Mouse (Mus musculus) left cerebral cortex, postnatal 36 days (tissue): ENCODE measurements around the gene Acp1. TPM values are rescaled to one million over a fixed set of nuclear protein-coding genes. Genes with fewer than 3 reads are reported as not detected.

Experiments
- DNase-seq, 2 experiments: peaks; one replicate each; pipeline ENCODE4 v3.0.0; 2021 to 2022; ENCODE audit warnings: low spot score in 2 of 2, mixed read lengths in 1 of 2
- intact Hi-C: fragments of 180-260 bp; cut with DNase I; formaldehyde crosslinking; loops from one replicate; pipeline ENCODE4 v1.15.1; 2025
- total RNA-seq, 2 experiments: library from RNA; stranded (reverse); gene quantifications; 2 replicates each; pipeline ENCODE4 v1.2.3; 2021

Gene Acp1
- total RNA-seq = 10 to 100 TPM; 47.4 to 51.6 TPM

GRCm38 (mm10) chr12:30911261-30912047 is at the start of gene Acp1, which contains the start of gene Sh3yl1:
Gene Acp1 (minus strand): TSS chr12:30911589.
Gene Sh3yl1 (plus strand): TSS chr12:30911668.
- DNase-seq = peak; percentile 95
- intact Hi-C loops = no loop called here

DNA sequence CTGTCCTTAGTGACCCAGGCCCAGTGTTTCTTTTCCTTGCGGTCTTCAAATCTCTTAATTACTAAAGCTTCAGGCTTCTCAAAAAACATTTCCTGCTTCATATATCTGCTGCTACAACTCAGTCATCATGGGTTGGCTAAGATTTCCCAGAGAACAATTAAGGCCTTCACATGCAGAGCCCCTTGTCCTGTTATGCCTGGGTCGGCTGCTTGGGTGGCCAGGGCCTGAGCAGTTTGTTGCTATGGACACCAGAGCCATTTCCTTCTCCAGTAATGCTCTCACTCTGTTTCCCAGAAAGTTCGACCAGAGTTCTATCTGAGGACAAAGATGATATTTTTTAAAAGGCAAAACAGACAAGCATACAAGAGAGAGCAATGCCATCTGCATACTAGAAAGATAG is 32.8 kb upstream of the Acp1 start:
- intact Hi-C loops = no loop called here
- DNase-seq = no peak

GRCm38 (mm10) chr12:30943057-30943986 is 31.9 kb upstream of the Acp1 start:
- intact Hi-C loops = no loop called here
- no peak for DNase-seq

GRCm38 (mm10) chr12:30936899-30937298 is 25.5 kb upstream of the Acp1 start:
- no peak for DNase-seq
- intact Hi-C loops = no loop called here

- intact Hi-C loops = no loop called here
- no peak for DNase-seq
Measured at GRCm38 (mm10) chr12:30933299-30933698, 21.9 kb upstream of the Acp1 start.

GRCm38 (mm10) chr12:30928182-30928581 is 16.8 kb upstream of the Acp1 start:
- no peak for DNase-seq
- intact Hi-C loops = no loop called here

- DNase-seq = no peak
- intact Hi-C loops = no loop called here
Measured at GRCm38 (mm10) chr12:30922401-30922800, 11.0 kb upstream of the Acp1 start.

GRCm38 (mm10) chr12:30912840-30913239 is 1.5 kb upstream of the Acp1 start:
- intact Hi-C loops = no loop called here
- DNase-seq = no peak

GRCm38 (mm10) chr12:30912048-30912381 is 626 bp upstream of the Acp1 start:
- peak in 1 of 2 experiments; percentile 32 for DNase-seq
- intact Hi-C loops = no loop called here

GRCm38 (mm10) chr12:30910860-30911259 is 529 bp downstream of the Acp1 start:
- intact Hi-C loops = no loop called here
- DNase-seq = no peak

DNA sequence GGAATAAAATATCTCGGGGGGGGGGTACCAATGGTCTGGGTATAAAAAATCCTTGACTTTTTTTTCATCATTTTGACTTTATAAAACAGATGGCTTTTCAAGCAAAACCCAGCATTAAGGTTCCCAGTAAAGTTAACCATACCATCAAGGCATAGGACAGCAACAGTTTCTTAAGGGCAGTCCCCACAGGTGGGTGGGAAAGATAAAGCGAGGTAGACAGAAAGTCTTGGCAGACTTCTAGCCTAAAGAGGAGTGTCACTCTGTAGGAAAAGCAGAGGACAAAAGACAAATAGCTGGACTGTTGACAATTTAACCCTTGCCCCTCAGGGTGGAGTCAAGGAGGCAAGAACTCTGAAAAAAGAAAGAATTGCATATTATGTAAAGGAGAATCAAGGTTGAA is 1.5 kb downstream of the Acp1 start:
- intact Hi-C loops = no loop called here
- no peak for DNase-seq

DNA sequence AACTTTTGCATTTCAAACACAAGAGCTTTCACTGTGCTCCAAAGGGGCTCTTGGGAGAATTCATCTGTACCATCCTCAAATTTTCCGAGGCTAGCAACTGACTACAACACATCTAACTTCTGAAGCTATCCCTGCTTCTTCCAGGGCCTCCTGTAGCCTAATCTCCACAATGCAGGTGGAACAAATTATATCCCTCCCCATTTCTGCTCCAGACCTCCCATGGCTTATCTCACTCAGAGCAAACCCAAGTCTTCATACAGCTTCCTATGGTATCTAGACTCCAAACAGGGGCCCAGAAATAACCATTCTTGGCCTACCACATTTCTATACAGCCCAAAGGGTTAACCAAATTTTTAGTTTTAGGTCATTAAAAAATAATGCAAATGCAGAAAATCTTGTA is 2.7 kb downstream of the Acp1 start:
- intact Hi-C loops = no loop called here

GRCm38 (mm10) chr12:30897039-30897438 is 14.3 kb downstream of the Acp1 start:
- intact Hi-C loops = no loop called here
- DNase-seq = no peak

More for the DNA sequence above, 2.7 kb downstream of the Acp1 start:
- DNase-seq = no peak

DNA sequence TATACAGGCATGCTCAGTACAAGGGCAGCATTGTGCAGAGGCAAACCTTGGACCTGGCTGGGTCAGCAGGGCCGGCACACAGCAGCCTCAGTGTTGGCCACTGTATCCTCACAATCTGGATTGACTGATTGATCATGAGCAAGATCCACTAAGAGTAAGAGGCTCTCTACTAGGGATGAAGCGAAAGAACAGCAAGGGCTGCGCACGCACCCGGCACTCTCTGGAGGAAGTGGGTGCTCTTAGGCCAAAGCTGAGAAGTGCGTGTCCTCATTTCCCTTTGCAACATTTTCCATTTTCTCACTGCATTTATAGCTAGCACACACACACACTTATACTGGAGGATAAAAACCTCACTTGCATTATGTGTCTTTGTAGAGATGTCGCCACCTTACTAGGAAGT is 20.0 kb downstream of the Acp1 start:
- no peak for DNase-seq
- intact Hi-C loops = no loop called here

DNA sequence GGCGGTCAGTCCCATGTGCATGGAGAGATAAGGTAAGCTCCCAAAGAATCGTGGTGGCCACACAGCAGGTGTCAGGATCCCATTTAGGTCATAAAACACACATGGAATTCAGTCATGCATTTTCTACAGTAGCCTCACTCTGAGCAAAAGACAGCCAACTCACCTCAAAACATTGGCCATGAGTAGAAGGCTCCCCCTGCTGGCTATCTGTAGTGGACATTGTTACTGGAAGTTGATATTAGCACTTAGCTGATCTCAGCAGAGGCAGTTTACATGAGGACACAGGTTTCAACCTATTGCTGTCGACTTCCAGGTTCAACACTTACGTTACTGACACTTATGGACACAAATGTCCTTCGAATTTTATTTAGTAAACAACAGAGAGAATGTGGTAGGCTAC is 21.3 kb downstream of the Acp1 start:
- intact Hi-C loops = loop anchor here (1.0 kb wide), 1 partner anchor 293 kb away; no protein-coding TSS in a partner anchor
- DNase-seq = peak; percentile 22 to 56

DNA sequence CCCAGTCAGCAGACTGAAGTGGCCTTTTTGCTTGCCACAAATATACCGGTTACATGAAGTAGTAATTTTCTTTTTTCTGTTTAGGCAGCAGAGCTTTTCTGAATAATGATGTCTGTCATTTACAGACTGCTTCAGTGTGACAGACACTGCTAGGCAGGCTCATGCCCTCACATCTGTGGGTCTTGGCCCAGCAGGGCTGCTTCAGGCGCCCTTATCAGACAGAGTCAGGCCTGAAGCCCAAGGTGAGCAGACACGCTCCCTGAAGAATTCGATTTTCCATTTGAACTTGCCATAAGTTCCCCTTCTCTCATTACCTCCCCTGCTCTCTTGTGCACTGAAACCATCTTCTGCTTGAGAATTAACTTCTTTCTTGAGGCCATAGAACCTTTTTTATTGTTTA is 23.4 kb downstream of the Acp1 start:
- intact Hi-C loops = loop anchor here (10.0 kb wide), 1 partner anchor 193 kb away; no protein-coding TSS in a partner anchor
- DNase-seq = no peak

DNA sequence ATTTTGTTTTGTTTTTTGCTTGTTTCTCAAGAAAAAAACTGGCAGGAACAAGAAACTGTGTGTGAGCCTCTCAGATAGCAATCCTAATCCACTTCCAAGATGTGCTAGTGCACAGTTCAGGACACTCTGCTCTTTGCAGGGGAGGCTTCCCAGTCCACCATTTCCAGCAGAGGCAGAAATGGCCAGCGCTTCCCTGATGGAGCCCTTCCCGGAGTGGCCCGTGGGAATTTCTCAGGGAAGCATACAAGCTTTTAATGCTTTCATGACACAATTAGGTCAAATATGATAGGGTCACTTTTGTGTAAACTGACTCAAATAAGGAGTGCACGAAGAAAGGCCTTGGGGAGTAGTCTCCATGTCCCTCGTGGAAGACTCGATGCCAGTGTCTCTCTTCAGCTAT is 25.5 kb downstream of the Acp1 start:
- intact Hi-C loops = loop anchor here (10.0 kb wide), 1 partner anchor 191 kb away; no protein-coding TSS in a partner anchor

GRCm38 (mm10) chr12:30884622-30885230 is 26.7 kb downstream of the Acp1 start:
- no peak for DNase-seq
- intact Hi-C loops = loop anchor here (10.0 kb wide), 1 partner anchor 190 kb away; no protein-coding TSS in a partner anchor

More for the DNA sequence above, 25.5 kb downstream of the Acp1 start:
- no peak for DNase-seq

DNA sequence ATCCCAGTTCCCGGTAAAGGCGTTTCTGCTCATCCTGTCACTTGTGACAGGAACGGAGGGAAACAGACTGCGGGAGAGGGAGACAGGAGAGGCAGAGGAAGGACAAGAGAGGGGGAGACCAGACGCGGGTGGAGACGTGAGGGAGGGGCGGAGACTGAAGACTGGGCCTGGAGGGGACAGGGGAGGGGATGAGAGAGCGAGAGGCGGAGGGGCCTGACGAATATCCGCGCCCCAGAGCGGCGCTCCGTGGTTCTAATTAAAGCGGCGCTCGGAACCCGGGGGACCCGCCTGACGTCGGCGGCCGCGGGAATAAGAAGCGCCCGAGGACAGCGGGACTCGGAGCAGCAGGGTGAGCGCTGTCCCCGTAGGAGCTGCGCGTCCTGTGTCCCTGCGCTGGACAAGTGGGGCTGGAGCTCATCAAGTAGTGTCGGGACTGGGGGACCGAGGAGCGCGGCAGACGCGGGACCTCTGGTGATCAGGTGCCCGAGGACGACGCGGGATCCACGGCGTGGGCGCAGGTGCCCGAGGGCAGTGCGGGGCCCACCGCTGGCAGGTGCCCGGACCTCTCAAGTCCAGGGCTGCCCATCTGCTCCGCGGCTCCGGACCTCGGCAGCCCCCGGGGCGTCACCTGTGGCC is 27.3 kb downstream of the Acp1 start, which contains the start of gene Alkal2:
TSS of gene Alkal2 (plus strand) at position 337 of the 636 bp plus-strand sequence.
- DNase-seq = peak in 1 of 2 experiments; percentile 10
- intact Hi-C loops = loop anchor here (10.0 kb wide), 1 partner anchor 189 kb away; no protein-coding TSS in a partner anchor
